Mouse (Mus musculus): ENCODE measurements around the gene Tmem126a. TPM values are rescaled to one million over a fixed set of nuclear protein-coding genes. Genes with fewer than 3 reads are reported as not detected.

Gene Tmem126a
- total and polyA plus RNA-seq, 3 experiments: 56.7 to 95.8 (median 73.5) TPM

GRCm38 (mm10) chr7:90443101-90444091 is 13.6 kb downstream of the Tmem126a start:
- H3K36me3 ChIP-seq (replicated peaks): peaks cover 19% of the 10 kb centered on the region
- peaks cover 11% of the 10 kb centered on the region; the same call in 1 of the 2 replicates for H3K4me1 ChIP-seq (ENCODE audit: insufficient read depth, low read depth, low read length)
- no peaks in the 10 kb centered on the region for H3K27me3 ChIP-seq (ENCODE audit: insufficient read depth, low read length)
- peak overlapping the region; percentile 99 for H3K4me3 ChIP-seq (ENCODE audit: low read depth, low read length)
- no peaks in the 10 kb centered on the region for H3K9me3 ChIP-seq (replicated peaks)
- no peak for TF ChIP-seq GATA2 (IDR thresholded peaks at IDR 0.05; ENCODE audit: borderline replicate concordance, low read depth, low read length)
- TF ChIP-seq POLR2AphosphoS5 (IDR thresholded peaks at IDR 0.05; ENCODE audit: insufficient replicate concordance, low read depth, low read length): no peak
- no peak for TF ChIP-seq TAL1 (conservative IDR thresholded peaks at IDR 0.05; ENCODE audit: low read depth, low read length)
- TF ChIP-seq CTCF (IDR thresholded peaks at IDR 0.05; ENCODE audit: low read depth, low read length): no peak
- no peak for TF ChIP-seq GATA1 (IDR thresholded peaks at IDR 0.05; ENCODE audit: borderline replicate concordance, low read length)
- ATAC-seq (ENCODE audit: extremely low read depth, insufficient number of reproducible peaks, low FRiP score, poor library complexity, severe bottlenecking) (no peak), DNase-seq (ENCODE audit: low spot score) (peak; percentile 79)

DNA sequence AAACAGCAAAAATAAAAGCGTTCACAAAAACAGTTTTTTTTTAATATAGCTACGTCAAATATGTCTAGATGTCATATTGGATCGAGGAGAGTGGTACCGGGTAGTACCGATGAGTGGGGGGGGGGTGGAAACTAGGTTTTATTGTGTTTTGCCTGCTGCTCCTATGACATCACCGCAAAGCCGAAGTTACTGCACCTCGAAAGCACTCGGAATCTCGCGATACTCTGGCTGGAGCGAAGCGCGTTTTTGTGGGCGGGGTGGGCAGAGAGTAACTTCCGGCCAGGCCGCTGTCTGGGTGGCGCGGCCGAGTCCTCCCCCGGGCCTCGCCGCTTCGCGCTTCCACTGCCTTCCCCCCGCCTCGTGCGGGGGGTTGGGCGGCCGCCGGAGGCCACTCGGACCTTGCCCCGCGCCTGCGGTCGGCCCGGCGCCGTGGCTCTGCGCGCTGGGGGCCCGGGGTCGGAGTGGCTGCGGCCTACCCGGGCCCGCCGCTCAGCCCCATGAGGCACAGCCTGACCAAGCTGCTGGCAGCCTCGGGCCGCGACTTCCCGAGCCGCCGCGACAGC is 14.4 kb downstream of the Tmem126a start, which contains the start of gene Crebzf:
Crebzf (plus strand) TSS at position 212 of the 563 bp plus-strand sequence.
- DNase-seq (ENCODE audit: low spot score): peak; percentile 92
- H3K36me3 ChIP-seq (replicated peaks): peaks cover 18% of the 10 kb centered on the region
- peaks cover 7% of the 10 kb centered on the region; the same call in 1 of the 2 replicates for H3K4me1 ChIP-seq (ENCODE audit: insufficient read depth, low read depth, low read length)
- H3K27me3 ChIP-seq (ENCODE audit: insufficient read depth, low read length): peaks cover 2% of the 10 kb centered on the region; the same call in 1 of the 2 replicates
- peak within 1 kb of the TSS; percentile 99 for H3K4me3 ChIP-seq (ENCODE audit: low read depth, low read length)
- peak; percentile 93 for ATAC-seq (ENCODE audit: extremely low read depth, insufficient number of reproducible peaks, low FRiP score, poor library complexity, severe bottlenecking)
- no peaks in the 10 kb centered on the region for H3K9me3 ChIP-seq (replicated peaks)
- no peak for TF ChIP-seq GATA1 (IDR thresholded peaks at IDR 0.05; ENCODE audit: borderline replicate concordance, low read length)

DNA sequence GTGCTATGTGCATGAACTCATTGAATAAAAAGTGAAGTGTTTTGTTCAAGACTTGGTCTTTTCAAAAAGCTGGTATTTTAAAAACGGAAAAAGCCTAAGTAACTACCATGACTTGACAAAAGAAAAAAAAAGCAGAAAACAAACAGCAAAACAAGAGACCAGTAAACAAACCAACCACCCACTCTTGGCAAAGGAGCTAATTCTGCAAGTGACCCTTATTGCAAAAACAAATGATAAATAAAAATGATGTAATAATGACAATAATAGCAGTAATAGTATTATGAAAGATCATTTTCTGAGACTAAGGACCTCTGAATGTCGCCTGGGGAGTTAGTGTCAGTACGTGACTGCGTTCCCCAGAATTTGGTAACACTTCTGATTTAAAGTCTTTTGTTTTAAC is 15.0 kb downstream of the Tmem126a start:
- Histone ChIP-seq H3K4me1 (ENCODE audit: insufficient read depth, low read depth, low read length) (peaks cover 4% of the 10 kb centered on the region; the same call in 1 of the 2 replicates), H3K4me3 (ENCODE audit: low read depth, low read length) (peak overlapping the region; percentile 99), H3K9me3 (replicated peaks) (no peaks in the 10 kb centered on the region), H3K27me3 (ENCODE audit: insufficient read depth, low read length) (peaks cover 7% of the 10 kb centered on the region; the same call in 1 of the 2 replicates), H3K36me3 (replicated peaks) (peaks cover 14% of the 10 kb centered on the region)
- no peak for DNase-seq (ENCODE audit: low spot score)
- no peak for TF ChIP-seq GATA1 (IDR thresholded peaks at IDR 0.05; ENCODE audit: borderline replicate concordance, low read length)
- no peak for TF ChIP-seq TAL1 (conservative IDR thresholded peaks at IDR 0.05; ENCODE audit: low read depth, low read length)
- no peak for TF ChIP-seq CTCF (IDR thresholded peaks at IDR 0.05; ENCODE audit: low read depth, low read length)
- TF ChIP-seq POLR2AphosphoS5 (IDR thresholded peaks at IDR 0.05; ENCODE audit: insufficient replicate concordance, low read depth, low read length): no peak
- TF ChIP-seq GATA2 (IDR thresholded peaks at IDR 0.05; ENCODE audit: borderline replicate concordance, low read depth, low read length): no peak
- no peak for ATAC-seq (ENCODE audit: extremely low read depth, insufficient number of reproducible peaks, low FRiP score, poor library complexity, severe bottlenecking)

DNA sequence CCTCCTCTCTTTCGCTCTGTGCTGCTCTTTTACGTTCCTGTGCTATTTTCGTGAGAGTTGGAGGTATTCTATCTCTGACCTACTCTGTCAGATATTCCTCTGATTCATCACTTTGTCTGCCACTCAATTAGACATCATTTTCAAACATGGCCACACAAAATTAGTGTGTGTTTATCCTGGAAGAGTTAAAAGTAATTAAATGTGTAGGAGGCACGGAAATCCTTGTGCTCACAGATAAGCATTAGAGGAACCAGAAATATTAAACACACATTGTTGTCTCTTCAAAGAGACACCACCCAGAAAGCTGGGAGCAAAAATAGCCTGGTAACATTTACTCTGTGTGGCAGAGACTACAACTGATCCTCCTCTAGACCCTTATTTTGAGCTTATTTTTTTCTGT is 17.0 kb downstream of the Tmem126a start:
- H3K36me3 ChIP-seq (replicated peaks): peaks cover 12% of the 10 kb centered on the region
- ATAC-seq (ENCODE audit: extremely low read depth, insufficient number of reproducible peaks, low FRiP score, poor library complexity, severe bottlenecking): no peak

DNA sequence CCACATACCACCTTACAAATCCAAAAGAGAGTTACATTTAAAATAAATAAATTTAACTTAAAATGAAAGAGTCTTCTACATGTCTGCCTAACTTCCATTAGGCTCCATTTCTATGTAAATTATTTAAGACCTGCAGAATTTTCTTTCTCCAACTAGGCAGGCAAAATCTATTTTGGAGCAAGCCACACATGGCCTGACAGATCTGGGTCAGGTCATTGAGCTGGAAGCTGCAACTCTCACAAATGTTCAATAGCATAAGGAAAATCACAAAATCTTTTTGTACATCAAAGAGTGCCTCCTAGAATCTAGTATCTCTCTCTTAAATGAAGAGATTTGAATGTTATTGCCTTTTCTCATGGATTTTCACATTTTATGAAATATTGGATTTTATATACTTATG is 24.8 kb downstream of the Tmem126a start:
- no peaks in the 10 kb centered on the region for H3K4me1 ChIP-seq (ENCODE audit: insufficient read depth, low read depth, low read length)
- no peak overlapping the region for H3K4me3 ChIP-seq (ENCODE audit: low read depth, low read length)
- ATAC-seq (ENCODE audit: extremely low read depth, insufficient number of reproducible peaks, low FRiP score, poor library complexity, severe bottlenecking) (no peak), DNase-seq (ENCODE audit: low spot score) (no peak)
- H3K9me3 ChIP-seq (replicated peaks): no peaks in the 10 kb centered on the region
- H3K27me3 ChIP-seq (ENCODE audit: insufficient read depth, low read length): peaks cover 21% of the 10 kb centered on the region
- H3K36me3 ChIP-seq (replicated peaks): no peaks in the 10 kb centered on the region
- no peak for TF ChIP-seq CTCF (IDR thresholded peaks at IDR 0.05; ENCODE audit: low read depth, low read length)

More for the DNA sequence above, 17.0 kb downstream of the Tmem126a start:
- peaks cover 8% of the 10 kb centered on the region; the same call in 1 of the 2 replicates for H3K27me3 ChIP-seq (ENCODE audit: insufficient read depth, low read length)
- H3K4me3 ChIP-seq (ENCODE audit: low read depth, low read length): no peak overlapping the region
- no peak for TF ChIP-seq CTCF (IDR thresholded peaks at IDR 0.05; ENCODE audit: low read depth, low read length)
- TF ChIP-seq GATA2 (IDR thresholded peaks at IDR 0.05; ENCODE audit: borderline replicate concordance, low read depth, low read length): no peak
- TF ChIP-seq GATA1 (IDR thresholded peaks at IDR 0.05; ENCODE audit: borderline replicate concordance, low read length): no peak
- TF ChIP-seq TAL1 (conservative IDR thresholded peaks at IDR 0.05; ENCODE audit: low read depth, low read length): no peak
- no peak for TF ChIP-seq POLR2AphosphoS5 (IDR thresholded peaks at IDR 0.05; ENCODE audit: insufficient replicate concordance, low read depth, low read length)
- no peaks in the 10 kb centered on the region for H3K9me3 ChIP-seq (replicated peaks)
- DNase-seq (ENCODE audit: low spot score): no peak
- H3K4me1 ChIP-seq (ENCODE audit: insufficient read depth, low read depth, low read length): peaks cover 4% of the 10 kb centered on the region; the same call in 1 of the 2 replicates

- Histone ChIP-seq H3K4me1 (ENCODE audit: insufficient read depth, low read depth, low read length) (no peaks in the 10 kb centered on the region), H3K27me3 (ENCODE audit: insufficient read depth, low read length) (peaks cover 26% of the 10 kb centered on the region), H3K9me3 (replicated peaks) (no peaks in the 10 kb centered on the region), H3K36me3 (replicated peaks) (no peaks in the 10 kb centered on the region), H3K4me3 (ENCODE audit: low read depth, low read length) (no peak overlapping the region)
- no peak for DNase-seq (ENCODE audit: low spot score)
- TF ChIP-seq TAL1 (conservative IDR thresholded peaks at IDR 0.05; ENCODE audit: low read depth, low read length): no peak
- no peak for TF ChIP-seq GATA2 (IDR thresholded peaks at IDR 0.05; ENCODE audit: borderline replicate concordance, low read depth, low read length)
- TF ChIP-seq CTCF (IDR thresholded peaks at IDR 0.05; ENCODE audit: low read depth, low read length): no peak
- TF ChIP-seq GATA1 (IDR thresholded peaks at IDR 0.05; ENCODE audit: borderline replicate concordance, low read length): no peak
- TF ChIP-seq POLR2AphosphoS5 (IDR thresholded peaks at IDR 0.05; ENCODE audit: insufficient replicate concordance, low read depth, low read length): no peak
- ATAC-seq (ENCODE audit: extremely low read depth, insufficient number of reproducible peaks, low FRiP score, poor library complexity, severe bottlenecking): no peak
Observed at GRCm38 (mm10) chr7:90427006-90427405, 30.0 kb downstream of the Tmem126a start.
